Mouse (Mus musculus) neural tube, embryonic 12.5 days (tissue): ENCODE data around the gene Gbp4. TPM values are rescaled to one million over a fixed set of nuclear protein-coding genes. Genes with fewer than 3 reads are reported as not detected.
"Not testable (repeated sequence)": the region's sequence is repeated elsewhere in the genome, so short reads cannot be mapped to it uniquely, and the experiment has no call there.

Experiments
- ATAC-seq: fragments of 200-750 bp; cut with Nextera tagmentation; 2 replicates; pipeline ENCODE4 v1.8.0; 2017; ENCODE audit warnings: low read depth, mild to moderate bottlenecking, moderate TSS enrichment, moderate library complexity; ENCODE audit not compliant: low FRiP score
- H3K27ac ChIP-seq: fragments of 300-500 bp; sonication (generic); 2 replicates; pipeline ENCODE4 v1.5.1; 2016
- H3K27me3 ChIP-seq: fragments of 300-500 bp; sonication (generic); replicated peaks from 2 replicates; pipeline ENCODE4 v1.6.1; 2016; ENCODE audit warnings: mild to moderate bottlenecking
- H3K36me3 ChIP-seq: fragments of 300-500 bp; sonication (generic); 2 replicates; pipeline ENCODE4 v1.6.1; 2016; ENCODE audit warnings: mild to moderate bottlenecking
- H3K4me1 ChIP-seq: fragments of 300-500 bp; sonication (generic); 2 replicates; pipeline ENCODE4 v1.6.1; 2016
- H3K4me2 ChIP-seq: fragments of 300-500 bp; sonication (generic); replicated peaks from 2 replicates; pipeline ENCODE4 v1.6.1; 2016; ENCODE audit warnings: mild to moderate bottlenecking
- H3K4me3 ChIP-seq: fragments of 300-500 bp; sonication (generic); 2 replicates; pipeline ENCODE4 v1.5.1; 2016
- H3K9ac ChIP-seq: fragments of 300-500 bp; sonication (generic); 2 replicates; pipeline ENCODE4 v1.6.1; 2016; ENCODE audit warnings: mild to moderate bottlenecking
- H3K9me3 ChIP-seq: fragments of 300-500 bp; sonication (generic); 2 replicates; pipeline ENCODE4 v1.6.1; 2016; ENCODE audit warnings: mild to moderate bottlenecking
- WGBS: fragments of 180-500 bp; shearing (Covaris S2); methylation state at CpG from one replicate; pipeline ENCODE4 v1.1.7; 2016; 5-methylcytosine and 5-hydroxymethylcytosine counted together
- polyA plus RNA-seq: library from polyadenylated mRNA; unstranded; fragments of >200 nt; fragmentation: Nextera tagmentation; extraction: Ambion mirVana; gene quantifications from 2 replicates; pipeline ENCODE4 v1.2.1, GENCODE M21; 2016

Gbp4 gene
- 0.39 and 0.59 TPM in 2 replicates for polyA plus RNA-seq

DNA sequence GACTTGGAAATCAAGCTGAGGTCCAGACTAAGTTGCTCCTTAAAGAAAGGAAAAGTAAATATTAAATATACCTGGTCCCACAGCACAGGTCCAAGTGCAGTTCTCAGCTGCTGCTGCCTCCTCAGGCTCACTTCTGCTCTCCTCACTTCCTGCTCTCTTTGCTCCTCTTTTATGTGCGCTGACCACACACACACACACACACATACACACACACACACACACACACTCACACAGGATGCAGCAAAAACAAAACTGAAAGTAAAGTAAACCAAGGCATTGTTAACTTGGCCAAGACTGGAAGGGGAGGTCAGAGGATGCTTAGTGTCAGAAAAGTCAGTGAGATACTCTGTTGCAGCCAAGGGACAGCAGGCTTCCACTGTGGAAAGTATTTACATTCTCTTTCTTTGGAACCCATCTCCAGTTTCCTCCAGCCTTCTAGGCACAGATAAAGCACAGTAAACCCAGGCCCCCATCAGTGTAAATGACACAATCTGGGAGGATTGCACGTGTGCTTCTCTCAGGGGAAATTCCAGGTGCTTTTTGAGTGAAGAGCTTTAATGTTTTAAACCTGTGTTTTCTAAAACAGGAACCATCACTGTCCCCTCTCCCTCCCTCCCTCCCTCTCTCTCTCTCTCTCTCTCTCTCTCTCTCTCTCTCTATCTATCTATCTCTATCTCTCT is at the start of gene Gbp4, which contains the start of the genes Gbp9 and Gbp8:
Gene Gbp4 (minus strand): TSS at position 178 of the 680 bp plus-strand sequence.
Gene Gbp9 (minus strand): TSS at position 131 of the 680 bp plus-strand sequence.
Gene Gbp8 (minus strand): TSS at position 132 of the 680 bp plus-strand sequence.
- H3K4me2 ChIP-seq, H3K9me3 ChIP-seq, H3K4me3 ChIP-seq, H3K4me1 ChIP-seq, H3K27me3 ChIP-seq, H3K36me3 ChIP-seq, ATAC-seq, H3K27ac ChIP-seq, H3K9ac ChIP-seq: not testable (repeated sequence)
- 30% methylated on average over 2 of the region's 2 CpGs for WGBS

DNA sequence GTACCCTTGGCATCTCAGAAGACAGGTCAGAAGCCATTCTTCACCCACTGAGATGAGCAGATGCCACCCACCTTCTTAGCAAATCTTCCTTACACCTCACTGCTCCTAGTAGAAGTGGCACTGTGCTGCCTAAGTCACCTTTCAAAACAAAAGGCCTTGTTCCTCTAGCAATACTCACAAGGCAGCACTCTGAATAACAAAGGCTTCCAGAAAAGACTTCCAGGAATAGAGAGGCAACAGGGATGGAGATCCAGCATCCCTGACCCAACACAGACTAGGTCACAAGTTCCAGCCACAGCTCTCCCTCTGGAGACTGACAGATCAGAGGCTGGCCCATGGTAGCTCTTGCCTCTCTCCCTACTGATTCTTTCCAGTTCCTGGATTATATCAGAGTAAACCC is 42.1 kb upstream of the Gbp4 start:
- no peaks in the 10 kb centered on the region for H3K27me3 ChIP-seq
- ATAC-seq, result no peak

DNA sequence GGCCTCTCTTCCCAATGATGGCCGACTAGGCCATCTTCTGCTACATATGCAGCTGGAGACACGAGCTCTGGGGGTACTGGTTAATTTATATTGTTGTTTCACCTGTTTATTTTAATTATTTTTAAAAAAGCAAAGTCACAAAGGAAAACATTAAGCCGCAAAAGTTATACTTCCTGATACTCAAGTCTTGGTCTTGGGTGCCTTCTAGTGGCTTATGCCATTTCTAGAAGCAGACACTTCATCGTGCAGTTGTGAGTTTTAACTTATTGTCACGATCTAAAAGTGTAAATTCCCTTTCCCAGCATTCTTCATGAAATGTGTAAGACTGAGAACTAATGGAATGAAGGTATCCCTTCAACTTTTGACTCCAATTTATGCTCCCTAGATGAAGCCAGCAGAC is 17.2 kb upstream of the Gbp4 start:
- Histone ChIP-seq H3K9me3 (no peaks in the 10 kb centered on the region), H3K27me3 (no peaks in the 10 kb centered on the region), H3K4me2 (no peak overlapping the region), H3K9ac (no peak overlapping the region), H3K4me1 (no peaks in the 10 kb centered on the region), H3K4me3 (no peak overlapping the region), H3K36me3 (no peaks in the 10 kb centered on the region), H3K27ac (no peak overlapping the region)
- no peak for ATAC-seq
- WGBS, result 86% methylated on average over 5 of the region's 5 CpGs

More for the DNA sequence above, 42.1 kb upstream of the Gbp4 start:
- Histone ChIP-seq H3K4me1 (no peaks in the 10 kb centered on the region), H3K36me3 (no peaks in the 10 kb centered on the region), H3K9me3 (no peaks in the 10 kb centered on the region), H3K4me3 (no peak overlapping the region), H3K4me2 (no peak overlapping the region), H3K9ac (no peak overlapping the region), H3K27ac (no peak overlapping the region)

DNA sequence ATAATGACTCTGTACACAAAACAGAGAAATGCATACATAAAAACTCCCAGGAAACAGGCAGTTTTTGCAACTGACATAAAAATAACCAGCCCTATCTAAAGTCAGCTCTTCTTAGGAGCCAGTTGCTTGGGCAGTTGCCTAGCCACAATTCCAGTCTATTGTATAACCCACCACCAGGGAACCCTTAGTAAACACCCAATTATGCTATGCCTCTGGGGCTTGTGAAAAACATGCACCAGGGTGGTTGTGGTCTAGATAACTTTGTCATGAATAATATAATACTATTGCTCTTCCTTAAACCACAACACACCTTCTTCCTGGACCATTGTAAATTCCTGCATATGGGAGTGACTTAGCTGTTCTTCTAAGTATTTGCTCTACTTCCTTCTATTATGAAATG is 14.7 kb upstream of the Gbp4 start:
- Histone ChIP-seq H3K27ac (no peak overlapping the region), H3K4me3 (no peak overlapping the region), H3K9ac (no peak overlapping the region), H3K9me3 (no peaks in the 10 kb centered on the region), H3K36me3 (no peaks in the 10 kb centered on the region), H3K4me1 (no peaks in the 10 kb centered on the region), H3K4me2 (no peak overlapping the region), H3K27me3 (no peaks in the 10 kb centered on the region)
- no peak for ATAC-seq

DNA sequence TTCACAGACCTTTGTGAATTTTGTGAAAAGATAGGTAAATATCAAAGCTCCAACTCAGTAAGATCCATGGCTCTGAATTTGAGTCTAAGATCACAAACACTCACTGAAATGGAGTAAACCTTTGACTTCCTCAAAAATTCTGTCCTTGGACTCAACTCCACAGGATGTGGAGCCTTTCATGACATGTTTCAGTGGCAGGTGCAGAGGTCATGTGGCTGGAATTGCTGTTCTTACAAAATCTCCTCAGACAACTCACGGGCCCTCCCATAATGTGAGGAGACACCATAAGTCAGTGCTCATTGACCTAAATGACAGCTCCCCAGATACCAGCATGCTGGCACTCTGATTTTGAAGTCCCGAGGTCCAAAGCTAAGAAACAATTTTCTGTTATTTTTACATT is 8.7 kb upstream of the Gbp4 start:
- not testable (repeated sequence) for H3K4me1 ChIP-seq, H3K27ac ChIP-seq, H3K9ac ChIP-seq, ATAC-seq, H3K27me3 ChIP-seq, H3K9me3 ChIP-seq, H3K4me2 ChIP-seq, H3K4me3 ChIP-seq, H3K36me3 ChIP-seq
- WGBS, result 68% methylated on average over 2 of the region's 2 CpGs

DNA sequence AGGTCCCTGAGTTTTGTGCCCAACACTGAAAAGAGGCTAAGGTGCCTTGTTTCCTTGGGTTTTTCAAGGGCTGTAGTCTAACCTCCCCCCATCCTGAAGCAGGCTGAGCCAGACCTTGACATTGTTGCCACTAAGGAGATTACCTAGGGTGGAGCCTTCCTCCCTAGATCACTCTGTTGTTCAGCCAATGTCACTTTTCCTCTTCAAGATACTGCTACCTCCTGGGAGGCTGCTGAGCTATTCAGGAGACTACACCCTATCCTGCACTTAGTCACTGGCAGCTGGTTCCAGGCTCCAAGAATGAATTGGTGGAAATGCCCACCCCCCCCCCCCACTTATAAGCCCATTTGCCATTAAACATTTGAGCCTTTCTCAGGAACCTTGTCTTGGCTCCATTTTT is 7.1 kb upstream of the Gbp4 start:
- no peaks in the 10 kb centered on the region for H3K9me3 ChIP-seq
- ATAC-seq, result no peak
- H3K4me1 ChIP-seq, result no peaks in the 10 kb centered on the region
- H3K4me2 ChIP-seq, result no peak overlapping the region
- no peak overlapping the region for H3K27ac ChIP-seq
- H3K27me3 ChIP-seq, result no peaks in the 10 kb centered on the region
- no peak overlapping the region for H3K9ac ChIP-seq
- no peaks in the 10 kb centered on the region for H3K36me3 ChIP-seq
- no peak overlapping the region for H3K4me3 ChIP-seq

DNA sequence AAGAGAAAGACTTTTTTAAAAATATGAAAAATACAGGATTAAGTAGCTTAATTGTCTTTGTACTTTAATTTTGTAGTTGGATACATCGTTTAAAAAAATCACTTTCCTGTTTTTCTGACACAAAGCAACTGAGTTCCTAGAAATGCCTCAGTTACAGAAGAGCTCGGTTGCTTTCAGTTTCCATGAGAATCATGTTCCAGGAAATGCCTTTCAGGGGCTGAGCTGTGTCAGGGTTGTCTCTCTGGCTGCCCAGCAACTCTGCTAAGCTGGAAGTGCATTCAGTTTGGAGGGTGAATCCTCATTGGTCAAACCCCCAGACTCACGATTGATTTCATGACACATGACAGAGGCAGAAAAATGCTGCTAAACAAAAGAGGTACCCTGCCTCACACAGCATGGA is 6.3 kb upstream of the Gbp4 start:
- not testable (repeated sequence) for ATAC-seq
- WGBS, result 68% methylated on average over 3 of the region's 3 CpGs

DNA sequence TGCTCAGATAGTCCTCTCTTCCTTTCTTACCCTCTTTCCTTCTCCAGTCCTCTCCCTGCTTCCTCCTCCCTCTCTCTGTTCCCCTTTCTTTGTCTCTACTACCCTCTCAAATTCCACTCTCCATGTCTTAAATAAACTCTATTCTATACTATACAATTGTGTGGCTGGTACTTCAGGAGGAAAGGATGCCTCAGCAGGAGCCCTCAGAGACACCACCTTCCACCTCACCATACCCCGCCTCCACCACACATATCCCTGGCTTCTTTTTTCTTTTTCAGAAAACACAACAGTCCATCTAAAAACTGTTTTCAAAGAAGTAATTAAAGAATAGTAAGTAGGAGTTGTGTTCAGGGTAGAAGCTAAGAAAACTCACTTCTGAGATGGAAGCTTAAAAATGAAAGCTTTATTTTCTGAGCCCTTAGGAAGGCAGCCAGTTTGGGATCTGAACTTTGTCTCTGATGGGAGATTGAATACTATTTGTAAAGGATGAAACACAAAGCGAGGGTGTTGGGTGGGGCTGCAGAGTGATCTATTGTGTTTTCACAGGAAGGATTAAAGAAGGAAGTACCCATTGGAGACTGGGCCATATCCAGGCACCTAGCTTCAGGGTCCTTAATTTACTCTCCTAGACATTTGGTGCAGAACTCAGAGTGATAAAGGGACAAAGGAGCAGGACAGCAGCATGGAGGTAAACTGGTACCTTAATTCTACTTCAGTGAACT is 864 bp upstream of the Gbp4 start:
- H3K4me3 ChIP-seq, H3K9me3 ChIP-seq, ATAC-seq, H3K36me3 ChIP-seq, H3K27me3 ChIP-seq, H3K9ac ChIP-seq, H3K27ac ChIP-seq, H3K4me1 ChIP-seq, H3K4me2 ChIP-seq: not testable (repeated sequence)
- 58% methylated on average over 2 of the region's 2 CpGs for WGBS

More for the DNA sequence above, 6.3 kb upstream of the Gbp4 start:
- H3K4me1 ChIP-seq, H3K27ac ChIP-seq, H3K36me3 ChIP-seq, H3K4me3 ChIP-seq, H3K27me3 ChIP-seq, H3K9me3 ChIP-seq, H3K9ac ChIP-seq, H3K4me2 ChIP-seq: not testable (repeated sequence)

DNA sequence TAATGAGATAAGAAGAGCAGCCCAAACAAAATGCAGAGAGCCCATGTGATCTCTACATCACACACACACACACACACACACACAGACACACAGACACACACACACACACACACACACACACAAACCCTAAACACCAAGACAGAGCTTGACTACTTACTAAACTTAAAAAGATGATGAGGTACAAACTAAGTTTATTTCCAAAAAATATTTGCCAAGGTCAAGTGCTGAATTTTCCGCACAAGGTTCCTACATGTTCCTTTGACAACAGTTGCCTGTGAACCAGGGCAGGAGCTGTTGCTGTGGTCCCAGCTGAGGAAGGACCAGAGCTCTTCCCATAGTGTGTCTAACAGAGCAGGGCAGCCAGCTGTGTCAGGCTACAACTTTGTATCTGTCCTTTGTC is 480 bp downstream of the Gbp4 start:
- Histone ChIP-seq H3K9me3 (no peaks in the 10 kb centered on the region), H3K27me3 (no peaks in the 10 kb centered on the region), H3K4me1 (no peaks in the 10 kb centered on the region), H3K9ac (no peak overlapping the region), H3K27ac (no peak overlapping the region), H3K4me3 (no peak overlapping the region), H3K4me2 (no peak overlapping the region), H3K36me3 (no peaks in the 10 kb centered on the region)
- 94% methylated on average over 1 of the region's 1 CpGs for WGBS
- ATAC-seq, result no peak

DNA sequence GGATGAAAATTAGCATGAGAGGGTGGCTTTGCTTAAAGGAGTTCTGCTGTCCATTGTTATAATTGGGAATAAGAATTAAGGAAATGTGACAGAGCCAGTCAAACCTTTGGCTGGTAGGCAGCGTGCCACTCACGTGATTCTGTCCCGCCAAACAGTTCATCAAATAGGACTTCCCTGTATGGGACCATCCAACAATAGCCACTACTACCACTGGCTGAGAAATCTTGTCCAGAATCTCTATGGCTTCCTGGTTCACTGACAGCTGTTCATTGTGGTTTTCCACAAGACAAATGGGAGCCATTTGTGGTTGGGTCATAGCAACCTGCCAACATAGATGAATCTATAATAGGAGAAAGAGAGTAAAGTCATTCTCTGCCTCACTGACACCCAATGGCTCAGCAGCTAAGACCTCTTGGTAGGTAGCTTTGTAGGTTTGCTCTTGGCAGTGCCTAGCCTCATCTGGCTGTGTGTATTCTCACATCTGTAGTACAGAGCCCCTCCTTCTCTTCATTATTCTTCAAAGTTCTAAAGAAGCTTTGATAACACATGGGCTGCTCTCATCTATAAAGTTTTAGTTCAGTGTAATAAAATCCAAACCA is 2.6 kb downstream of the Gbp4 start:
- H3K9me3 ChIP-seq, H3K4me1 ChIP-seq, H3K4me3 ChIP-seq, H3K4me2 ChIP-seq, H3K27me3 ChIP-seq, H3K9ac ChIP-seq, H3K36me3 ChIP-seq, H3K27ac ChIP-seq, ATAC-seq: not testable (repeated sequence)
- WGBS, result 80% methylated on average over 3 of the region's 3 CpGs

DNA sequence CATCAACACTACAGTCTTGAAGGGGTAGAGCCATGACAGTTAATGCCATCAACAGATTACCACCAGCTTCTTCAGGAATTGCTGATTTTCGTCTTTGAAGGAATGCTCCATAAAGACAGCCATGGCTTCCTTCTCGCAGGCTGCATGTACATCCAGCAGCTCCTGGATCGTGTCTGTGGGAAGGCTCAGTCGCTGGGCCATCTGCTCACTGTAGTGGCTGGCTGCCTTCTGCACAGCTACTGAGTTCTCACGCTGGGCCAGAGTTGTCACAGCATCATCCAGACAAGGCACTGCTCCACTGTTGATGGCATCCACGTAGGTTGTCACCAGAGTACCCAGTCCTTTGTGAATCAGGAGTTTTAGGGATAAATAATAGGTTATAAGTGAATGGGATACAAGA is 17.7 kb downstream of the Gbp4 start:
- H3K4me2 ChIP-seq, H3K9ac ChIP-seq, H3K4me1 ChIP-seq, H3K27ac ChIP-seq, H3K4me3 ChIP-seq, H3K36me3 ChIP-seq, H3K9me3 ChIP-seq, ATAC-seq, H3K27me3 ChIP-seq: not testable (repeated sequence)
- WGBS, result 85% methylated on average over 6 of the region's 6 CpGs

DNA sequence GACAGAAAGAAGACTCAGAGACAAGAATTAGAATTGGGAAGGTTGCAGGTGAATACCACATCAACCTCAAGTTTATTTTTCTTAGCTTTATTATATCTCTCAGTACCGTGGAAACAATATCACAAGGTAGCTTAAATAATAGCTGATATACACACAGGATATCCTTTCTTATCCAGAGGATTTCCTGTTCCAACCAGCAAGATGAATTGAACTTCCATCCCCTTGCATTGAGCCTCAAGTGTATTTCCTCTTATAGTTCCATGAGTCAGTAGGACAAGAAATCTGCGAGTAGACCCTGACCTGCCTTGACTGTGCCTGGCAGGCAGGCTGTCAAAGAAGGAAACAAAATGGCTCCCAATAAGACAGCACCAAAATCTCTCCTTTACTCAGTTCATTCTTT is 23.6 kb downstream of the Gbp4 start:
- Histone ChIP-seq H3K27me3 (no peaks in the 10 kb centered on the region), H3K4me2 (no peak overlapping the region), H3K4me1 (no peaks in the 10 kb centered on the region), H3K9ac (no peak overlapping the region), H3K27ac (no peak overlapping the region), H3K36me3 (no peaks in the 10 kb centered on the region), H3K9me3 (no peaks in the 10 kb centered on the region), H3K4me3 (no peak overlapping the region)
- no peak for ATAC-seq
- 86% methylated on average over 2 of the region's 2 CpGs for WGBS

DNA sequence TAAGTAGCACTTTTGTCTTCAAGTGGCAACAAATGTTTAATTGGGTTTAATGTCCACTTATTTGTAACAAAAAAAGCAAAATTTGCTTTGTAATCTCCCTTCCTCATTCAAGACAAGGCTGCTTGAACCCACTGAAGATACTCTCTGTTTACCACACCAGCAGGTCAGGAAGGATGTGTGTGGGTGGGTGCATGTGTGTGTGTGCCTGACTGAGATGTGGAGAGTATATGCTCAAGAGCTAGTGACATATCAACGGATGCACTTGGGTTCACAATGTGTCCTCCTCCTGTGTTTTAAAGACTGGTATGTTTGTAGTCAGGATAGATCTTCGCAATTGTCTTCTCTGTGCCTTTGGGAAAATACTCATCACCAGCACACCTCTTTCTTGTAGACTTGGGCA is 24.7 kb downstream of the Gbp4 start:
- no peak overlapping the region for H3K4me2 ChIP-seq
- H3K9me3 ChIP-seq, result no peaks in the 10 kb centered on the region
- H3K36me3 ChIP-seq, result no peaks in the 10 kb centered on the region
- no peak for ATAC-seq
- H3K27me3 ChIP-seq, result no peaks in the 10 kb centered on the region
- H3K9ac ChIP-seq, result no peak overlapping the region
- H3K4me1 ChIP-seq, result no peaks in the 10 kb centered on the region
- no peak overlapping the region for H3K27ac ChIP-seq
- H3K4me3 ChIP-seq, result no peak overlapping the region
- WGBS, result 93% methylated on average over 2 of the region's 2 CpGs
